Mouse (Mus musculus): ENCODE results near the gene Tex10.

DNA sequence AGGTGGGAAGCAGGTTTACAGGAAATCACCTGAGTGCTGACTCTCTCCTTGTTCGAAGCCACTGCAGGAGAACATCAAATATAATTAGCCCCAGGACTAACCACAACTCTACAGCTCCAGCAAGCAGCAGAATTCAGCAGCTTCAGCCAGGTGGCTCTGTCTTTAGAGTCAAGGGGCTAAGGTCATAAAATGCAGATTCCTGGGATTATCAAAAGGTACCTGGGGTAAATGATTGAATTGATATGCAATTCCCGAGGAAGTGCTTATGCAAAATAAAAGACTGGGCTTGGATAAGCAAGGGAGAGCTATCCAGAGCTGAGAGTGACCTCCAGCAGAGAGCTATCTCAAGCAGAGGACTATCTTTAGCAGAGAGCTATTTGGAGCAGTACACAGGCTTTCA is 37.6 kb upstream of the Tex10 start:
- TF ChIP-seq CTCF (IDR thresholded peaks at IDR 0.05; ENCODE audit: control insufficient read depth, insufficient read depth, insufficient read length) (no peak), USF1 (IDR thresholded peaks at IDR 0.05; ENCODE audit: low read depth) (no peak), MAX (IDR thresholded peaks at IDR 0.05) (no peak), MYOG (IDR thresholded peaks at IDR 0.05; ENCODE audit: control insufficient read depth, extremely low read depth, insufficient read length) (no peak), MYOD1 (IDR thresholded peaks at IDR 0.05; ENCODE audit: control insufficient read depth, insufficient read length, low read depth) (no peak), CEBPB (IDR thresholded peaks at IDR 0.05; ENCODE audit: low read depth) (no peak), FOSL1 (IDR thresholded peaks at IDR 0.05; ENCODE audit: insufficient read depth, low read length, poor library complexity, severe bottlenecking) (no peak)
